Mouse (Mus musculus): Measurements from ENCODE around the gene Irf1. TPM values are rescaled to one million over a fixed set of nuclear protein-coding genes. Genes with fewer than 3 reads are reported as not detected.
A peak's percentile ranks its signal among the peaks of the same experiment; 100 is the strongest.

Irf1 gene
- polyA plus RNA-seq, 1 experiment from 2014 or later: 14.0 TPM

GRCm38 (mm10) chr11:53758791-53759351 lies 10.9 kb upstream of the Irf1 start:
- no peak for ATAC-seq (replicated peaks; ENCODE audit: low FRiP score, low read depth)
- no peaks in the 10 kb centered on the region for H3K9me3 ChIP-seq (replicated peaks; ENCODE audit: low read length)
- peak; percentile 65 for DNase-seq (ENCODE audit: low spot score)
- H3K4me2 ChIP-seq (ENCODE audit: low read length): no peak overlapping the region
- no peak overlapping the region; the same call in 1 of the 2 replicates for H3K9ac ChIP-seq (ENCODE audit: low read depth, low read length)
- H3K36me3 ChIP-seq (ENCODE audit: insufficient read depth, low read length): no peaks in the 10 kb centered on the region
- peak; percentile 66 for TF ChIP-seq CTCF (IDR thresholded peaks at IDR 0.05; ENCODE audit: low read depth)
- H3K4me3 ChIP-seq (replicated peaks; ENCODE audit: low read depth, low read length): no peak overlapping the region
- 40% methylated on average over 6 of the region's 6 CpGs for WGBS
- H3K27me3 ChIP-seq (ENCODE audit: insufficient read depth, low read length): no peaks in the 10 kb centered on the region
- H3K4me1 ChIP-seq (replicated peaks; ENCODE audit: insufficient read depth, low read length): peaks cover 39% of the 10 kb centered on the region
- peak overlapping the region; percentile 32 for H3K27ac ChIP-seq

GRCm38 (mm10) chr11:53759545-53760406 lies 10.0 kb upstream of the Irf1 start:
- Histone ChIP-seq H3K4me1 (replicated peaks; ENCODE audit: insufficient read depth, low read length) (peaks cover 40% of the 10 kb centered on the region), H3K4me2 (ENCODE audit: low read length) (no peak overlapping the region), H3K27ac (peak overlapping the region; percentile 32), H3K36me3 (ENCODE audit: insufficient read depth, low read length) (no peaks in the 10 kb centered on the region), H3K4me3 (replicated peaks; ENCODE audit: low read depth, low read length) (no peak overlapping the region), H3K9ac (ENCODE audit: low read depth, low read length) (no peak overlapping the region; the same call in 1 of the 2 replicates), H3K27me3 (ENCODE audit: insufficient read depth, low read length) (no peaks in the 10 kb centered on the region), H3K9me3 (replicated peaks; ENCODE audit: low read length) (no peaks in the 10 kb centered on the region)
- WGBS: 24% methylated on average over 22 of the region's 22 CpGs
- ATAC-seq (replicated peaks; ENCODE audit: low FRiP score, low read depth): no peak
- DNase-seq (ENCODE audit: low spot score): peak; percentile 19
- no peak for TF ChIP-seq CTCF (IDR thresholded peaks at IDR 0.05; ENCODE audit: low read depth)

- Histone ChIP-seq H3K27me3 (ENCODE audit: insufficient read depth, low read length) (no peaks in the 10 kb centered on the region), H3K9me3 (replicated peaks; ENCODE audit: low read length) (no peaks in the 10 kb centered on the region), H3K4me2 (ENCODE audit: low read length) (no peak overlapping the region), H3K27ac (peak overlapping the region; percentile 97; the same call in 1 of the 2 replicates), H3K4me1 (replicated peaks; ENCODE audit: insufficient read depth, low read length) (peaks cover 40% of the 10 kb centered on the region), H3K4me3 (replicated peaks; ENCODE audit: low read depth, low read length) (no peak overlapping the region), H3K9ac (ENCODE audit: low read depth, low read length) (no peak overlapping the region), H3K36me3 (ENCODE audit: insufficient read depth, low read length) (no peaks in the 10 kb centered on the region)
- no peak for TF ChIP-seq CTCF (IDR thresholded peaks at IDR 0.05; ENCODE audit: low read depth)
- DNase-seq (ENCODE audit: low spot score) (no peak), ATAC-seq (replicated peaks; ENCODE audit: low FRiP score, low read depth) (no peak)
- 66% methylated on average over 5 of the region's 5 CpGs for WGBS
Measured at GRCm38 (mm10) chr11:53761284-53761683, 8.5 kb upstream of the Irf1 start.

GRCm38 (mm10) chr11:53761822-53762221 lies 8.0 kb upstream of the Irf1 start:
- Histone ChIP-seq H3K4me1 (replicated peaks; ENCODE audit: insufficient read depth, low read length) (peaks cover 40% of the 10 kb centered on the region), H3K27me3 (ENCODE audit: insufficient read depth, low read length) (no peaks in the 10 kb centered on the region), H3K27ac (peak overlapping the region; percentile 97), H3K9ac (ENCODE audit: low read depth, low read length) (no peak overlapping the region), H3K4me2 (ENCODE audit: low read length) (no peak overlapping the region), H3K36me3 (ENCODE audit: insufficient read depth, low read length) (no peaks in the 10 kb centered on the region), H3K9me3 (replicated peaks; ENCODE audit: low read length) (no peaks in the 10 kb centered on the region), H3K4me3 (replicated peaks; ENCODE audit: low read depth, low read length) (no peak overlapping the region)
- 30% methylated on average over 2 of the region's 2 CpGs for WGBS
- ATAC-seq (replicated peaks; ENCODE audit: low FRiP score, low read depth) (peak; percentile 50), DNase-seq (ENCODE audit: low spot score) (peak; percentile 70)
- TF ChIP-seq CTCF (IDR thresholded peaks at IDR 0.05; ENCODE audit: low read depth): no peak

- Histone ChIP-seq H3K9me3 (replicated peaks; ENCODE audit: low read length) (no peaks in the 10 kb centered on the region), H3K4me1 (replicated peaks; ENCODE audit: insufficient read depth, low read length) (peaks cover 40% of the 10 kb centered on the region), H3K27ac (peak overlapping the region; percentile 97), H3K27me3 (ENCODE audit: insufficient read depth, low read length) (no peaks in the 10 kb centered on the region), H3K4me3 (replicated peaks; ENCODE audit: low read depth, low read length) (no peak overlapping the region), H3K9ac (ENCODE audit: low read depth, low read length) (peak overlapping the region; percentile 61; the same call in 1 of the 2 replicates), H3K36me3 (ENCODE audit: insufficient read depth, low read length) (no peaks in the 10 kb centered on the region), H3K4me2 (ENCODE audit: low read length) (peak overlapping the region; percentile 59)
- DNase-seq (ENCODE audit: low spot score): no peak
- ATAC-seq (replicated peaks; ENCODE audit: low FRiP score, low read depth): no peak
- no peak for TF ChIP-seq CTCF (IDR thresholded peaks at IDR 0.05; ENCODE audit: low read depth)
- WGBS: 44% methylated on average over 2 of the region's 2 CpGs
Measured at GRCm38 (mm10) chr11:53762426-53762825, 7.4 kb upstream of the Irf1 start.

GRCm38 (mm10) chr11:53762827-53763495 lies 6.9 kb upstream of the Irf1 start:
- DNase-seq (ENCODE audit: low spot score) (peak; percentile 82), ATAC-seq (replicated peaks; ENCODE audit: low FRiP score, low read depth) (peak; percentile 37)
- WGBS: 3% methylated on average over 23 of the region's 23 CpGs
- peak overlapping the region; percentile 24 for H3K4me3 ChIP-seq (replicated peaks; ENCODE audit: low read depth, low read length)
- H3K9me3 ChIP-seq (replicated peaks; ENCODE audit: low read length): no peaks in the 10 kb centered on the region
- peak overlapping the region; percentile 59 for H3K4me2 ChIP-seq (ENCODE audit: low read length)
- peaks cover 40% of the 10 kb centered on the region for H3K4me1 ChIP-seq (replicated peaks; ENCODE audit: insufficient read depth, low read length)
- H3K27me3 ChIP-seq (ENCODE audit: insufficient read depth, low read length): no peaks in the 10 kb centered on the region
- peak overlapping the region; percentile 61 for H3K9ac ChIP-seq (ENCODE audit: low read depth, low read length)
- H3K27ac ChIP-seq: peak overlapping the region; percentile 97
- H3K36me3 ChIP-seq (ENCODE audit: insufficient read depth, low read length): no peaks in the 10 kb centered on the region
- no peak for TF ChIP-seq CTCF (IDR thresholded peaks at IDR 0.05; ENCODE audit: low read depth)

All from kidney, postnatal 0 days (tissue).